Mouse (Mus musculus) ES-Bruce4 (cell line): ENCODE results near the gene Unc45b.

ENCODE experiments used
- CTCF ChIP-seq: IDR thresholded peaks from one replicate; pipeline ENCODE4 v1.8.1; 2011; ENCODE audit warnings: low read depth, low read length
- POLR2A ChIP-seq: IDR thresholded peaks from one replicate; pipeline ENCODE4 v1.8.1; 2011; ENCODE audit warnings: low read length; ENCODE audit not compliant: insufficient read depth

DNA sequence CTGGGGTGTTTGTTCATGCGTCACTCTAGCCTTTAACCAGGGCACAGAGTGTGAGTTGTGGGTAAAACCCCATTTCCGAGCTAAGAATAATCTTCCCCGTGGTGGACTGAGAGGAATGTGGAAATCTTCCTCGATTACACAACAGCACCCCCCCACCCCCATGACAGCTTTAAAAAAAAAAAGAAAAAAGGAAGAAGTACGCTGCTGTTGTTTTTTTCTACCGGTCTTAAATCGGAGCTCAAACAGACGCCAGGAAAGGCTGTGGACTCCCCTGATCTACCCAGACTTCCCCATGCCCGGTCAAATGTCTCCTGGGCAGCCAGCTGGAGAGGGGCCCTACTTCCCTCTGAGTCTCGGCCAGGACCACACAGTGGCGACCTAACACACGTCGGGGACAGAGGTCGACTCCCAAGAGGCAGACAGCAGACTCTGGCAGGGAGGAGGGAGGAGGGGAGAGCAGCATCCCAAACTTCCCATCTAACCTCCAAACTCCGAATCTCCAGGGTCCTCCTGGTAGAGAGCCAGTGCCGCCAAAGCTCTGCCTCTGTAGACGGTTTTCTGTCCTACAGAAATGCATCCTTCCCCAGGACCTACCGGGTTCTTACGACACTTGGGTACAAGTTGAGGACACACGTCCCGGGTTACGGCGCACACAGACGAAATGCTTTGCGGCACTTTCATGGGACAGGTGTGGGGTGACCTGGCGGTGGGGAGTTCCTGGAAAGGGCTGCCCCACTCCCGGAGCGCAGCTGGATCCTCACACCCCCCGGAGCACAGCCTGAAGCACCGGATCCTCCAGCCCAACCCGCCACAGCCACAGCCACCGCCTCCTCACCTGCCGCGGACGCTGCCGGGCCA lies 39.9 kb upstream of the Unc45b start:
- no peak for TF ChIP-seq CTCF
- TF ChIP-seq POLR2A, result no peak
